Mouse (Mus musculus) gonadal fat pad, adult 2 months (tissue): ENCODE measurements around the gene Atp1b2. TPM values are rescaled to one million over a fixed set of nuclear protein-coding genes. Genes with fewer than 3 reads are reported as not detected.

ENCODE experiments used
- DNase-seq: peaks from one replicate; pipeline ENCODE4 v3.0.0-alpha.2; 2012; ENCODE audit warnings: low read depth
- polyA plus RNA-seq: library from polyadenylated mRNA; depleted of rRNA; stranded (reverse); fragments of >200 nt; gene quantifications from 2 replicates; pipeline ENCODE4 v1.2.3, GENCODE M21; 2012

Atp1b2 gene
- polyA plus RNA-seq, 1 experiment, result 12.5 TPM

DNA sequence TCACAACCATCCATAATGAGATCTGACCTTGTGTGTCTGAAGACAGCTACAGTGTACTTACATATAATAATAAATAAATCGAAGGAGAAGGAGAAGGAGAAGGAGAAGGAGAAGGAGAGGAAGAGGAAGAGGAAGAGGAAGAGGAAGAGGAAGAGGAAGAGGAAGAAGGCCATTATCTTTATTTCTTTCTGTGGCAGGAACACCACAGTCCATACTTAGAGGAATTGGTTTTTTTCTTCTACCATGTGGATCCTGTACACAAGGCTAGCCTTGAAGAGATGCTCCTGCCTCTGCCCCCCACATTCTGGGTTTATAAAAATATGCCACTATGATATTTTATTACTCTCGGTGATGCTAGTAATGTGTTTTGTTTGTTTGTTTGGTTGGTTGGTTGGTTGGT is 1.1 kb upstream of the Atp1b2 start:
- DNase-seq, result no peak

DNA sequence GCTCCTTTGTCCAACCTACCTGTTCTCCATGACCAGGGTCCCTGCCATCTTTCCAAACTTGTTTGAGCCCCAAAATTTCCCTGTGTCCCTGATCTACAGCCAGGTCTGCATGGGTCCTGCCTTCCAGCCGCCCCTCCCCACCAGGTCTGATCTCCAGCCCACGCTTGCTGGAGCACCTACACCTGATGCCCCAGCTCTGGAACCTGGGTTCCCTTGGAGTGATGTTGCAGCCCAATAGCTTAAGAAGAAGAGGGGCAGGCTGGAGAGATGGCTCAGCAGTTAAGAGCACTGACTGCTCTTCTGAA is 701 bp upstream of the Atp1b2 start:
- no peak for DNase-seq

DNA sequence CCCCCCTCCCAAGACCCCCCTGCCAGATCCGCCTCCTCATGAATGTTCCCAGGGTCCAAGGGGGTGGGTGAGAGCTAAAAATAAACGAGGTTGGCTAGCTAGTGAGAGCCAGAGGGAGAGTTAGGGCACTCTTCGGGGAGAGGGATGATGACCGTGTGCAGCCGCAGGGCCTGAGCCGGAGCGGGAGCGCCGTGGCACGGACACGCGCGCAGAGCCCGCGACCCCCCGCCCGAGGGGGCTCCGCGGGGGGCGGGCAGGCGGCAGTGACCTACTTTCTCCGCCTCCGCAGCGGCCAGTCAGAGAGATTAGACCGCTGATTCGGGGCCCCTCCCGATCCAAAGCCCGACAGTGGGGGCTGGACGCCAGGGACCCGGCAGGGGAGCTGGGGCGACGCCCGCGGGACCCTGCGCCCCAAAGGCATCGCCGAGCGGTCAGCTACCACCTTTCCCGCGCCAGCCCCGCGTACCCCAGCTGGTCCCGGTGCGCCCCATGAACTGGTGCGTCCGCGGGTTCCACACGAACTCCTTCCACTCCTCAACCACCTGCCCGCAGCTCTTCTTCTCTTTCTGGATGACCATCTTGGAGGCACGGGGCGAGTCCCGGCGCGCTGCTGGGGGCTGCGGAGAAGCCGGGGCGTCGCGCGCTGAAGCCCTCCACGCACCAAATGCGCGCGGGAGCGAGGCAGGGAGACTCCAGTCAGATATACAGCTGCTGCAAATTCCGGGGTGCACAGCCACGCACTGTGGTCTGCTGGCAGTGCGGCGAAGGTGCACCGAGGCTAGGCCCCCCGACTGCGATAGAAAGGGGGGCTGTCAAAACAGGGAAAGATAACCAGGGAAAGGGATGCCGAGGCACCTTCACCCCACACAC is 712 bp downstream of the Atp1b2 start:
- no peak for DNase-seq

DNA sequence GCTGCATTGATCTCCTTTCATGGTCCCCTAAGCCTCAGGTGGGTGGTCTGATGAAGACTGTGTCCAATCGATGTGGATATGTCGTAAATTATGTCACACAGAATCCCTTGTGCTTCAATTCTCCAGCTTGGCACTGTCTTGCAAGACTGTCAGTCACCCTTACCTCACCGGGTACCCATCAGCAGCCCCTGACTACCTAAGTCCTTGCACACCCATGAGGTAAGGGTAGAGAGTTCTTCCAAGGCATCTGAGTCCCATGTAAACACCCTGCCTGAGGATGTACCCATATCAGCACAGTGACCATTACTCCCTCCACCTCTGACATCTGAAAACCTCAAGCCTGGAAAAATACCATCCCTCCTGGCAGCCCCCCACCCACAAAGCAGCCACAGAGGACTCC is 1.4 kb downstream of the Atp1b2 start:
- no peak for DNase-seq

- no peak for DNase-seq
These were observed 2.2 kb downstream of the Atp1b2 start for GRCm38 (mm10) chr11:69603516-69603915.

DNA sequence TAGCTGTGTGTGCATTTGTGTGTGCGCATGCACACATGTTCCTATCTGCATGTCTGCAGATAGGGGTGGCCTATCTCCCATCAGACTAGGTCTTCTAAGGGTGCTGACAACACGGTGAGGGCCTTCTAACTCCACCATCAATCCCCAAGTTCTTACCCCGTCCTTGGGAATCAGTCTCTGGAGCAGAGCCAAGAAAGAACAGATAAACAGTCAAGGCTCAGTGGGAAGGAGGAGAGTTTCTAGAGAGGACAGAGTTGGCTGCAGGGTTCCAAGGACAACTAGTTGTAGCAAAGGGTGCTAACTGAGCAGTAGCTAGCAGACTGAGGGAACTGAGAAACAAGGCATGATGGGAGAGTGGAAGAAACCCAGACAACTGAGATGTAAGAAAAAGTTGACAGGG is 4.0 kb downstream of the Atp1b2 start:
- DNase-seq, result no peak

DNA sequence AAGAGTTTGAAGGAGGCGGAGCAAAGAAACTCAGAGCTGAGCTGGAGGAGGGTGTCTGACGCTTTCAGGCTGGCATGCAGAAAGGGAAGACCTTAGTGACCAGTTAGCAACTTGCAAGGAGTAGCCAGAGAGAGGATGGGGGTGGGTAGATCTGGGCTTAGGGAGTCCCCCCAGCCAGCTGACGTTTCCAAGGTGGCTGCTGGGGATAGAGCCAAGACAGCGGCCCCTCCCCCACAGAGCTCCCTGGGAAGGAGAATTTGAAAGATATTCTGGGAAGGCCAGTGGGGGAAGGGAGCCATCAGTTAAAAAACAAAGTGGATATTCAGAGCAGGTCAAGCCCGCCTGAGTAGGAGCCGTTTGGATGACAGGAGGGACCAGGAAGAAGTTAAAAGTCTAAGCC is 5.6 kb downstream of the Atp1b2 start:
- DNase-seq, result no peak

- DNase-seq, result no peak
These were observed 6.3 kb downstream of the Atp1b2 start for GRCm38 (mm10) chr11:69599436-69599835.

- DNase-seq, result no peak
These were observed 10.9 kb downstream of the Atp1b2 start for GRCm38 (mm10) chr11:69594853-69595252.

GRCm38 (mm10) chr11:69592799-69593198 is 12.9 kb downstream of the Atp1b2 start:
- no peak for DNase-seq

DNA sequence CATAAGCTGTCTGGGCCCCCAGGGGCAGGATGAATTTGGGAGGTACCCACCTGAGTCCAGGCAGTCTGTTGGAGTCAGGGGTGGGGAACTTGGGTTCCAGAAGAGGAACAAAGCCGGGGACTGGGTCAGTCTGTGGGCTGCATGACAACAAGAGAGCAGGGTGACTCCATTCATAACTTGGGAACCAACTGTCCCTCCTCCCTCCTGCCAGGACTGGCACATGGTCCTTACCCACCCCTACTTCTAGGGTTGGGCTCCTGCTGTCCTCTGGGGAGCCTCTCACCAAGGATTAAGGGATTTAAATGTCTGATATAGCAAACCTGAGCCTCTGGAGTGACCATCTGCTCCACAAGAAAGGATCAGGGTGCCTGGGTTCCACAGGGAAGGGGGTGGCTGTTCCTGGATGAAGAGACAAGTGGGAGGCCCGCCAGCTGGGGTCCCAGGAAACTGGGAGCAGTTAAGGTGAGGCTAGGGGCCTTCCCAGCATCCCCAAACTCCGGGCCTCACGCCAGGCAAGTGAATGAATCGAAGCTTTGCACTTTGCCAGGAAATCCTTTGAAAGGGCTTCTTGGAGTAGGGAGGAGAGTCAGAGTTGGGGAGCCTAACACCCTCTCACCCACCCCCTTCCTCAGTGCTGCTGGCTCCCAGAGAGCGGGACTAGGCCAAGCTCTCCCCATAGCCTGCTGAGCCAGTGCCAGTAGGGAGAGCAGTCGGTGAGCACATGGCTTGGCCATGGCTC is 13.7 kb downstream of the Atp1b2 start:
- no peak for DNase-seq

DNA sequence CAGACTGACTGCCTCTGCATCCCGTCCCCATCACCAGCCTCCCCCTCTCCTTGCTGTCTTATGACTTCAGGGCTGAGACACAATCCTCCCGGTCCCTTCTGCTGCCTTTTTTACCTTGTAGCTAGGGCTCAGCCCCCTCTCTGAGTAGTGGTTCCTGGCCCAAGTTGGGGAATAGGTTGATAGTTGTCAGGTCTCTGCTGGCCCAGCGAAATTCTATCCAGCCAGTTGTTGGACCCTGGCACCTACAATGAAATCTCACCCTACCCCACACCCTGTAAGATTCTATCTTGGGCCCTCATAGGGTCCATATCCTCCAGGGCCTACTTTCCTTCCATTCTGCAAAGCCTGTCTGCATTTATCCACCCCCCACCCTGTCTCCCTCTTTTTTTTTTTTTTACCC is 14.3 kb downstream of the Atp1b2 start:
- DNase-seq, result no peak

DNA sequence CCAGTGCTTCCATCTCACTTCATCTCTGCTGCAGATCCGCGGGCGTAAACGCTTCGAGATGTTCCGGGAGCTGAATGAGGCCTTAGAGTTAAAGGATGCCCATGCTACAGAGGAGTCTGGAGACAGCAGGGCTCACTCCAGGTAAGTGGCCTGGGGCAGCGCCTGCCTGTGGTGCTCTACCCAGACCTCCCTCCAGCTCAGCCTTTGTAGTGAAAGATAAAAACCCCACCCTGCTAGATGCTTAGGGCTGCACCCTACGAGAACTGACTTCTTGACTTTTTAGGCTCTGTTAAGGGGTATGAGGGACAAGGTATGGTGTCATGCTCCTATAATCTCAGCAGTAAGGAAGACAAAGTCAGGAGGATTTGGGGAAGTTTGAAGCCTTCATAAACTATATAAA is 15.1 kb downstream of the Atp1b2 start:
- DNase-seq, result no peak

GRCm38 (mm10) chr11:69589207-69589834 is 16.4 kb downstream of the Atp1b2 start:
- DNase-seq, result no peak

GRCm38 (mm10) chr11:69585718-69586325 is 19.9 kb downstream of the Atp1b2 start:
- no peak for DNase-seq

GRCm38 (mm10) chr11:69584937-69585336 is 20.8 kb downstream of the Atp1b2 start:
- no peak for DNase-seq

DNA sequence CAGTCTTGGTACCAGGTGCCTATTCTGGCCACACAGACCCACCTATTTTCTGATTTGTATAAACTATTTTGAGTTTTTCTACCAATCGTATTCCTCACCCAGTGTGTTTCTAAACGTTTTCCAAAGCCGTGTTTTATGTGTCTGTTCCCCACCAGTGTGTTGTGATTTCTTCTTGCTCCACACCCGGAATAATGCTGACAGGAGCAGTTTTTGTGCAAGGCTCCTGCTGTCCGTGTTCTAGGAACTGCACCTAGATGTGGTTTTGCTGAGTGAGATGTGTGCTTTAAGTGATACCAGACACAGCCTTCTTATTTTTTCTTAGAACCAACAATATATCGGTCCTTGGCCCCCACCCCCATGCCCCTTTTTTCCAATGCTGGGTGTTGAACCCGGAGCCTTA is 21.7 kb downstream of the Atp1b2 start:
- no peak for DNase-seq

DNA sequence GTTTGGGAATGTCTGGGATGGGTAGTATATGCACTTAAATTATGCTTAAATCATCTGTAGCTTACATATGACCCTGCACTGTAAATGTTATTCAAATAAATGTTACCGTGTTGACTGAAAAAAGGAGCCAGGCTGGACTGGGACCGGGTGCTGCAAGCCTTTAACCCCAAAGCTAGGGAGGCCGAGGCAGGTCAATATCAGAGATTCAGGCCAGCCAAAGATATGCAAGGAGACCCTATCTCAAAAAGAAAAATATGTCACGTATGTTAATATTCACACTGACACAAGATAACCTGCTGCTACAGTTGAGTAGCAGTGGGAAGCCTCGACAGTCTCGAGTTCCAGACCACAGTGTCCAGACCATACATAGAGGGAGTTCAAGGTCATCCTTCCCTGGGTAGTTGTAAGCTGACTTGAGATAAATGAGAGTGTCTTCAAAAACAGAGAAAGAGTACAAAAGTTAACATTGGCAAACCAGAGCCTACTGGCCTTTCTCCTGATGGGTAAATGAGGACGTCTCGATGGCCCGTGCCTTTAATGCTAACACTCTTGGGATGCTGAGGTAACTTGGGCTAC is 23.4 kb downstream of the Atp1b2 start:
- no peak for DNase-seq

- no peak for DNase-seq
These were observed 23.9 kb downstream of the Atp1b2 start for GRCm38 (mm10) chr11:69581814-69582213.

DNA sequence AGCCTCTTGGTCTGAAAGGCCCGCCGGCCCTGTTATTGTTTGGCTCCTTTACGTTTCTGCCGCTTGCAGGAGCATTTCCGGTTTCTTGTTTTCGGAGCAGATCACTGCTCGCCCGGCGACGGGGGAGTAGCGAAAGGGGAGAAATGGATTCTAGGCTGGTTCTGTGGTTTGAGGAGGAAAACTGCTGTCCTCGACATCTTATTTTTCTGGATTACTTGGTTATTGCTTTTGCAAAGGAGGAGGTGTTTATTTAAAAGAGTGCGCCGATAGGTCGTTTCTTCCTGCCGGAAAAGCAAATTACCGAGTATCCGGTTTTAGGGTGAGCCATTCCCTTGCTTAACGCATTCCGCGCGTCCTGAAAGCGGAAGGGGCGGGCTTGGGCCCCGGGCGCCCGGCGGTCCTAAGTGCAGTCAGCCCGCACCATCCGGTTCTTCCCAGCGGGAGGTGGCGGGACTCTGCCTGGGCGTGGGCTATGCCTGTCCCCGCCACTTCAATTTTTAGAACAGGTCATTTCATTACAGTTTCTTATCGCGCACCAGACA is 24.5 kb downstream of the Atp1b2 start:
- peak; percentile 70 for DNase-seq

DNA sequence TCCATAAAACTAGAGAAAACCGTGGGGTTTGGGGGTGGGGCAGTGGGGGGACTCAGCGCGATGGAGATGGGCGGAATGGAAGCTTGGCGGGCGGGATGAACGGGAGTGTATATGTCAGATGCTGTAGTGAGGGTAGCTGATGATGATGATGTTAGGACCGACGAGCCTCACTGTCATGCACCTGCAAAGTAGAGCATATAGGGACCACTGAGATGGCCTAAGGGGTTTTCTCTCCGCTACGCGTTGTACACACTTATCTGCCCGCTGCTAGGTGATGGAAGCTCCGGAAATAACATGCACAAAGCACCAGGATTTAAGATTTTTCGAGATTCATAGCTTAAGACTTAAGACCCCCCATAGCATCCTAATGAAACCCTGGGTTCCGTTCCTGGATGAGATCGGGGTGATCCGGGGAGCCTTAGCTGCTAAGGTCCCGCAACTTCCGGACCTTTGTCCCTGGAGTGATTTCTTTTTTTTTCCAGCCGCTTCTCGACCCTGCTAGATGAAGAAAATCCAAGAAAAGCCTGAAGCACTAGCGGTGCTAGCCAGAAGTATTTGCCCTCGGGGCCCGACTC is 25.1 kb downstream of the Atp1b2 start:
- no peak for DNase-seq
